Mouse (Mus musculus) layer of hippocampus, postnatal 36 days (tissue): ENCODE measurements around the gene Sema3c. TPM values are rescaled to one million over a fixed set of nuclear protein-coding genes. Genes with fewer than 3 reads are reported as not detected.

ENCODE experiments used
- total RNA-seq, 2 experiments: library from RNA; stranded (reverse); gene quantifications; 2 replicates each; pipeline ENCODE4 v1.2.3; 2021

Gene Sema3c
- total RNA-seq, 2 experiments from 2014 or later: 21.2 to 22.7 TPM

Other genes starting within 250 kb of the Sema3c start
- gene Speer4f2, start 201.1 kb upstream of the Sema3c start, total RNA-seq: not detected
- gene Speer4f1, start 98.2 kb upstream of the Sema3c start, total RNA-seq: not detected